Mouse (Mus musculus): ENCODE measurements at regions not wholly inside any gene's neighbourhood (a gene's known extent, or its start where the extent isn't known, plus 50 kb on each side); places are given as distances from the start of the nearest gene placed in this dataset.

GRCm38 (mm10) chr13:103499376-103499775, 165.1 kb upstream of the Mast4 start:
- H3K9ac ChIP-seq (ENCODE audit: control insufficient read depth, low read depth, low read length, poor library complexity, severe bottlenecking), result no peak overlapping the region
- no peaks in the 10 kb centered on the region for H3K4me1 ChIP-seq (ENCODE audit: control insufficient read depth in 1 of 2, insufficient read depth in 2 of 2, low read length in 2 of 2)
- H3K27ac ChIP-seq (ENCODE audit: control insufficient read depth, low read depth, low read length), result no peak overlapping the region
- TF ChIP-seq POLR2A (IDR thresholded peaks at IDR 0.05; ENCODE audit: control insufficient read depth in 1 of 2, insufficient read depth in 1 of 2, low read depth in 1 of 2, low read length in 2 of 2, poor library complexity in 1 of 2) (no peak), USF2 (IDR thresholded peaks at IDR 0.05; ENCODE audit: borderline replicate concordance in 1 of 2, insufficient read depth in 1 of 2, low read depth in 1 of 2, low read length in 2 of 2) (no peak), CTCF (IDR thresholded peaks at IDR 0.05 in 2 of 3, conservative IDR thresholded peaks at IDR 0.05 in 1 of 3; ENCODE audit: control insufficient read depth in 1 of 3, insufficient read depth in 1 of 3, low read depth in 2 of 3, low read length in 3 of 3, poor library complexity in 1 of 3, severe bottlenecking in 1 of 3) (no peak), CHD2 (IDR thresholded peaks at IDR 0.05; ENCODE audit: low read length) (no peak), UBTF (IDR thresholded peaks at IDR 0.05; ENCODE audit: borderline replicate concordance, insufficient read depth, low read depth, low read length) (no peak), TAL1 (IDR thresholded peaks at IDR 0.05; ENCODE audit: low read length) (no peak), MYC (IDR thresholded peaks at IDR 0.05; ENCODE audit: low read depth, low read length) (no peak), JUND (IDR thresholded peaks at IDR 0.05; ENCODE audit: low read depth, low read length) (no peak), USF1 (IDR thresholded peaks at IDR 0.05; ENCODE audit: low read depth, low read length) (no peak), ZKSCAN1 (IDR thresholded peaks at IDR 0.05; ENCODE audit: low read depth, low read length) (no peak), ZNF384 (IDR thresholded peaks at IDR 0.05; ENCODE audit: low read depth, low read length) (no peak), RAD21 (IDR thresholded peaks at IDR 0.05; ENCODE audit: low read depth, low read length) (no peak), HCFC1 (IDR thresholded peaks at IDR 0.05; ENCODE audit: low read depth, low read length) (no peak), ZC3H11A (IDR thresholded peaks at IDR 0.05; ENCODE audit: low read depth, low read length) (no peak), ELF1 (IDR thresholded peaks at IDR 0.05; ENCODE audit: low read depth, low read length) (no peak), POLR2AphosphoS5 (IDR thresholded peaks at IDR 0.05; ENCODE audit: borderline replicate concordance, low read depth, low read length) (no peak), GABPA (IDR thresholded peaks at IDR 0.05; ENCODE audit: low read depth, low read length) (no peak)
- no peak for DNase-seq (ENCODE audit: low read depth, low spot score)
- H3K79me2 ChIP-seq (ENCODE audit: control insufficient read depth, insufficient read depth, low read length, poor library complexity), result no peaks in the 10 kb centered on the region
- H3K4me3 ChIP-seq (ENCODE audit: control insufficient read depth in 1 of 2, insufficient read depth in 1 of 2, low read depth in 2 of 2, low read length in 2 of 2), result no peak overlapping the region
- H3K9me3 ChIP-seq (replicated peaks; ENCODE audit: insufficient read depth, low read length), result no peaks in the 10 kb centered on the region
- H3K36me3 ChIP-seq (ENCODE audit: control insufficient read depth in 1 of 2, insufficient read depth in 2 of 2, low read length in 2 of 2), result no peaks in the 10 kb centered on the region
- H3K27me3 ChIP-seq (ENCODE audit: control insufficient read depth in 1 of 2, insufficient read depth in 2 of 2, low read length in 2 of 2), result no peaks in the 10 kb centered on the region

DNA sequence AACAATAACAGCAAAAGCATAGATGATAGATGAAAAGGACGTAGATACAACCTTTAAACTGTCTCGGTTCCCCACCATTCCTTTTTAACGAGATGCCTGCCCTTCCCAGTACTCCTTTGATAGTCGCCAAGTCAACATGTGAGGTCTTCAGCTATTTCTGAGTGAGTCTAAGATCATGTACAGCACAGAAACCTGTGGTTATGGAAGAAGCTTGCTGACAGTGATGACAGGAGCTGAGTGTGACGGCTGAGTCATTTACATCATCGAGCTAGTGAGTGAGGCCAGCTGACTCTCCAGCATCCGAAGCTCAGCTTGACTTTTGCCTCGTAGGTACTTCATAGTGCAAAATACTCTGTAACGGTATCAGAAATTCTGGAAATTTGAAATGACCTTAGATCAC, 160.1 kb upstream of the Mast4 start:
- Histone ChIP-seq H3K9ac (ENCODE audit: control insufficient read depth, low read depth, low read length, poor library complexity, severe bottlenecking) (no peak overlapping the region), H3K79me2 (ENCODE audit: control insufficient read depth, insufficient read depth, low read length, poor library complexity) (no peaks in the 10 kb centered on the region), H3K27ac (ENCODE audit: control insufficient read depth, low read depth, low read length) (no peak overlapping the region), H3K4me3 (ENCODE audit: control insufficient read depth in 1 of 2, insufficient read depth in 1 of 2, low read depth in 2 of 2, low read length in 2 of 2) (no peak overlapping the region), H3K4me1 (ENCODE audit: control insufficient read depth in 1 of 2, insufficient read depth in 2 of 2, low read length in 2 of 2) (no peaks in the 10 kb centered on the region), H3K27me3 (ENCODE audit: control insufficient read depth in 1 of 2, insufficient read depth in 2 of 2, low read length in 2 of 2) (no peaks in the 10 kb centered on the region), H3K36me3 (ENCODE audit: control insufficient read depth in 1 of 2, insufficient read depth in 2 of 2, low read length in 2 of 2) (no peaks in the 10 kb centered on the region), H3K9me3 (replicated peaks; ENCODE audit: insufficient read depth, low read length) (no peaks in the 10 kb centered on the region)
- TF ChIP-seq MYB (IDR thresholded peaks at IDR 0.05; ENCODE audit: low read depth, low read length) (no peak), SIN3A (IDR thresholded peaks at IDR 0.05; ENCODE audit: low read length) (no peak), KAT2A (conservative IDR thresholded peaks at IDR 0.05; ENCODE audit: low read depth, low read length) (no peak), RAD21 (IDR thresholded peaks at IDR 0.05; ENCODE audit: low read depth, low read length) (no peak), TCF12 (IDR thresholded peaks at IDR 0.05; ENCODE audit: low read depth, low read length) (no peak), POLR2AphosphoS2 (IDR thresholded peaks at IDR 0.05; ENCODE audit: low read length) (no peak), MAX (IDR thresholded peaks at IDR 0.05; ENCODE audit: low read length) (no peak), CHD2 (IDR thresholded peaks at IDR 0.05; ENCODE audit: low read length) (no peak), ELF1 (IDR thresholded peaks at IDR 0.05; ENCODE audit: low read depth, low read length) (no peak), EP300 (IDR thresholded peaks at IDR 0.05; ENCODE audit: low read depth in 1 of 2, low read length in 2 of 2) (no peak)
- no peak for DNase-seq (ENCODE audit: low read depth, low spot score)
